Mouse (Mus musculus): ENCODE data around the gene Zfp568. TPM values are rescaled to one million over a fixed set of nuclear protein-coding genes. Genes with fewer than 3 reads are reported as not detected.
"Not testable (repeated sequence)": the region's sequence is repeated elsewhere in the genome, so short reads cannot be mapped to it uniquely, and the experiment has no call there.

The Zfp568 gene
- 1 to 10 TPM; 2.5 to 3.5 TPM for total RNA-seq (2021)

DNA sequence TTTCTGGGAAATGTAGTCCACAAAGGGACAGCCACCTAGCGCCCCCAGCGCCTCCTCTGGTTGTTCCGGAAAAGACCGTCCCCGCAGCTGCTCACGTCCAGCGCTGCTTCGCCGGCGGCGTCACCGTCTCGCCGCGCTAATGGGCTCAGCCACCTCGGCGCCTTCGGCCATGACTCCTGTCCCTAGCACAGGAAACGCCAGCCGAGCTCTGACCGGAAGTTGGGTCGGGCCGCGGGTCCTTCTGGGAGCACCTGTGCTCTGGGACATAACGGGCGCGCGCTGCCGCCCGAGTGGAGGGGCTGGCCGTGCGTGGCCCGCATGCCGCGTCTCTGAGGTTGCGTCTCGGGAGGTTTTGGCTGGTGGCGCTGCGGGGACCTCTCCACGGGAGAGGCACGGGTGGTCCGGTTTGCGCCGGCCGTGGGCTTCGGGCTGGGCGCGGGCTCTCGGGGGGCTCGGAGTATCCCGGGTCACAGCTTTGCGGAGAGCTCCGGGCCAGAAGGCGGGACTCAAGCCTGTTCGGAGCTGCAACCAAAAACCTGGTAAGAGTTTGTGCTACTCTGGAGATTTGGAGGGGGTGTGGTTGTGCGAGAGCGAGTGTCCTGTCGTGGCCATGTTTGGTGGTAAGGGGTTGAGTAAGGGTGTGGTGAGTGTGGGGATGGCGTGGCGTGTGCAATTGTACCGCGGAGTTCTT is at the start of gene Zfp568:
Gene Zfp568 (plus strand): TSS at position 266 of the 691 bp plus-strand sequence.
- DNase-seq (ENCODE audit: extremely low spot score in 1 of 2, low spot score in 1 of 2) = peak; percentile 72 to 83

GRCm38 (mm10) chr7:29938856-29939255 is 44.9 kb upstream of the Zfp568 start:
- no peak for DNase-seq (ENCODE audit: extremely low spot score in 1 of 2, low spot score in 1 of 2)

DNA sequence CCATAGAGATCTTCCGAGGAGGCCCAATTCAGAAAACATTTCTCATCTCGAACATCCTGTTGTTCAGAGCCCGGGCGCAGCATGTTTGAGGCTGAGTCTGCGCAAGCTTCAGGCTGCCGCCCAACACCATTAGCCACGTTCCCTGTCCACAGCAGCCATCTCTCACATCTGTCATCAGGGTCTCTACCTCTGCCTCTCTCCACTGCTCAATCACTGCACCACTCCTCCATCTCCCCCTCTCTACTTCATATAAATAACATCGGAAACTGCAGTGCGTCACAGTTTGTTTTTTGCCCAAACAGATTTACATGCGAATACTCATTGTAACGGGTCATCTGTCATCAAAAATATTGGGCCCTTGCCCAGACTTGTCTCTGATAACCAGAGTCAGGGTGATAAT is 42.7 kb upstream of the Zfp568 start:
- DNase-seq (ENCODE audit: extremely low spot score in 1 of 2, low spot score in 1 of 2) = no peak

GRCm38 (mm10) chr7:29942740-29943139 is 41.0 kb upstream of the Zfp568 start:
- DNase-seq (ENCODE audit: extremely low spot score in 1 of 2, low spot score in 1 of 2) = no peak

DNA sequence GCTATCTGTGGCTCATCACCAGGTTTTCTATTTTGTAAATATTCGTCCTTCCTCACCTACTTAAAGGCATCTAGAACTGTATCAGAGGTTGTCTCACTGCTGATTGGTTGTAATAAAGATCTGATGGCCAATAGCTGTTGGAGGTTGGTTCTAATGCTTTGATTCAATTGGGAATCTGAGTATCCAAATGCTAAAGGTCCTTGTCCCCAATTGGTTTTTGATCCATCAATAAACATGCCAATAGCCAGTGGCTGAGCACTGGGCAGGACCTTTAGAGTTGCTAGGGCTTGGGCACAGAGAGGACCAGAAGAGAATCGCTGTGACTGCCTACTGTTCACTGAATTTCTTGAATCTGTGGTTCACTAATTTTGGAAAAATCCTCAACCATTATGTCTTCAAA is 40.0 kb upstream of the Zfp568 start:
- no peak for DNase-seq (ENCODE audit: extremely low spot score in 1 of 2, low spot score in 1 of 2)

- no peak for DNase-seq (ENCODE audit: extremely low spot score in 1 of 2, low spot score in 1 of 2)
Measured at GRCm38 (mm10) chr7:29944201-29944600, 39.6 kb upstream of the Zfp568 start.

GRCm38 (mm10) chr7:29953086-29953485 is 30.7 kb upstream of the Zfp568 start:
- no peak for DNase-seq (ENCODE audit: extremely low spot score in 1 of 2, low spot score in 1 of 2)

GRCm38 (mm10) chr7:29953513-29954401 is 30.0 kb upstream of the Zfp568 start, which contains the start of gene Zfp74:
Gene Zfp74, minus strand, starts transcription at chr7:29954089.
- DNase-seq (ENCODE audit: extremely low spot score in 1 of 2, low spot score in 1 of 2) = peak; percentile 66 to 73

- peak in 1 of 2 experiments; percentile 36 for DNase-seq (ENCODE audit: extremely low spot score in 1 of 2, low spot score in 1 of 2)
Measured at GRCm38 (mm10) chr7:29954731-29955130, 29.0 kb upstream of the Zfp568 start.

- no peak for DNase-seq (ENCODE audit: extremely low spot score in 1 of 2, low spot score in 1 of 2)
Measured at GRCm38 (mm10) chr7:29956257-29956656, 27.5 kb upstream of the Zfp568 start.

DNA sequence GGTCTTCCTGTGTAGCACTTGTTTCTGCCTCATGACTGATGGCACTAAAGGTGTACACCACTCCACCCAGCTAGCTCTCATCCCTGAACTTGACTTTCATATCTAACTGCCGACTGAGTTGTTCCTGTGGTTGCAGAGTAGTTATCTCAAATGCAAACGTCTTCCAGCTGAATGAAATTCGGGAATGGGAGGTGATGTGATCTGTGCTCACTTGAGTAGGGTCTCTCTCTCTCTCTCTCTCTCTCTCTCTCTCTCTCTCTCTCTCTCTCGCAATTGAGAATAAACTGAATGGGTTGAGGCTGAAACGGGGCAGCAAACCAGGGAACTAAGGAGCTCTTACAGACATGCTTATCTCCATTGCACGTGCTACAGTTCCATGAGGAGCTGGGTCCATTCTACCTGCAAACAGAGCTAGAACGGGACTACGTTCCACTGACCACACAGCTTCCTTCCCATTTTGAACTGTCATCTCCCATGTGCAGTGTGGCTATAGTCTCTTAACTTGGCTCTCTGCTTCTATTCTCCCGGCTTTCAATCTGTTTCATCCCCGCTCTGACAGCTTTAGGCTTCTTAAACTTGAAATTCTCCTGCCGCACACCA is 25.5 kb upstream of the Zfp568 start:
- DNase-seq (ENCODE audit: extremely low spot score in 1 of 2, low spot score in 1 of 2) = no peak

DNA sequence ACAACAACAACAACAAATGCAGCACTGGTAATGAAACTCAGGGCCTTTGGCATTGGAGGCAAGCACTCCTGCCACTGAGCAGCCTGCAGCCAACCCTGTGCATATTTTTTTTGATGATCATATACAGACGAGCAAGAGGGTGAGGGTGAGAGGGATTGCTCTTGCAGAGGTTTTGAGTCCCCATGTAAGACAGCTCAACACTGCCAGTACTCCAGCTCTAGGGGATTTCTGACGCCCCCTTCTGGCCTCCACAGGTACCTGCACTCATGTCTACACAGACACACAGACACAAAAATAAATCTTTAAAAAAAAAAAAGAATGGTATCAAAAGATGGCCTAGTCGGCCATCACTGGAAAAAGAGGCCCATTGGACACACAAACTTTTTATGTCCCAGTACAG is 24.8 kb upstream of the Zfp568 start:
- no peak for DNase-seq (ENCODE audit: extremely low spot score in 1 of 2, low spot score in 1 of 2)

GRCm38 (mm10) chr7:29965115-29965810 is 18.5 kb upstream of the Zfp568 start:
- DNase-seq (ENCODE audit: extremely low spot score in 1 of 2, low spot score in 1 of 2) = not testable (repeated sequence)

GRCm38 (mm10) chr7:29970686-29971085 is 13.1 kb upstream of the Zfp568 start:
- no peak for DNase-seq (ENCODE audit: extremely low spot score in 1 of 2, low spot score in 1 of 2)

DNA sequence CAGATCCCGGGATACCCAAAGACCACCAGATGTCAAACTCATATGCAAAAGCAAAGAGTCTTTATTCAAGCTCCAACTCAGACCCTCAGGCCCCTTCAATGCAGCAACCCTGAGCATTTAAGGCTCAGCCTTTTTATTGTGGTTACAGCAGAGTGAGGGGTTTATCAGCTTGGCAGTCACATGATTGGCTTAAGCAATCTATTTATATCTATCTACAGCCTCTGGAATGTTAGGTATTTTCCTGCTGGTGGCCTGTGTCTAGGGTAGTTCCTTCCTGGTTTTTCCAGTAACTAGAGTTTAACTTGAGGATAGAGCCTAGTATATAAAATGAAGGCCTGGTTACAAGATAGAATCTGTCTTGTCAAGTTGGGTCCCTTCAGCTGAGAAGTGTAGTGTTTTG is 3.0 kb upstream of the Zfp568 start:
- DNase-seq (ENCODE audit: extremely low spot score in 1 of 2, low spot score in 1 of 2) = no peak

DNA sequence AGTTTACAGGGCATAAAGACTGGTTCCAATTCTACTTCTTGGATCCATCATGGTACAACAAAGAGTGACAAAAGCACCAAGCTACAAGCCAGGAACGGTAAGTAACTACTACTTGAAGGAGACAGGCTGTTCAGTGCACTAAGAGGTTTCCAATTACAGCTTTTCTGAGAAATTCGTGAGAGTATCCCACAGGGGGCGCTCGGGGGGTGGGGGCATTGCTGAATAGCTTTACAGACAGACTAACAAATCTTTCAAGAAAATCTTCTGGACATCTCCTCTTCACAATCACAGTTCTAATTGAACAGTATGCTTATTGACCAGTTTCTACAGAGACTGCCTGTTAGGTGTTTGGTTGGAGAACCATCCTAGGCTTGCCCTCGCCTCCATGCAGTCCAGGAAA is 2.3 kb upstream of the Zfp568 start:
- no peak for DNase-seq (ENCODE audit: extremely low spot score in 1 of 2, low spot score in 1 of 2)

DNA sequence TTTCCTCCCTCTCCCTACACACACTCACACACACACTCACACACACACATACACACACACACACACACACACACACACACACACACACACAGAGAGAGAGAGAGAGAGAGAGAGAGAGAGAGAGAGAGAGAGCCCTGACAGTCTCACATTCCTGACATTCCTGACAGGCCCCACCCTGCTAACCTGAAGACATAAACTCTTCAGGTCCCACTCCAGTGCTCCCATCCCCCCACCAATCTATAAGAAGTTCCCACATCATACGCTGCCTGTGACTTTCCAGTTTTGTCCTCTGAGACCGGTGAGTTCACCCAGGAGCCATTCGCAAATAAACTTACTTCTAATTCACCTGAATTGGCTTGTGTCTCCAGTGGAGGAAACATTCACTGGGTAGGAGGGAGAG is 1.9 kb upstream of the Zfp568 start:
- DNase-seq (ENCODE audit: extremely low spot score in 1 of 2, low spot score in 1 of 2) = no peak

DNA sequence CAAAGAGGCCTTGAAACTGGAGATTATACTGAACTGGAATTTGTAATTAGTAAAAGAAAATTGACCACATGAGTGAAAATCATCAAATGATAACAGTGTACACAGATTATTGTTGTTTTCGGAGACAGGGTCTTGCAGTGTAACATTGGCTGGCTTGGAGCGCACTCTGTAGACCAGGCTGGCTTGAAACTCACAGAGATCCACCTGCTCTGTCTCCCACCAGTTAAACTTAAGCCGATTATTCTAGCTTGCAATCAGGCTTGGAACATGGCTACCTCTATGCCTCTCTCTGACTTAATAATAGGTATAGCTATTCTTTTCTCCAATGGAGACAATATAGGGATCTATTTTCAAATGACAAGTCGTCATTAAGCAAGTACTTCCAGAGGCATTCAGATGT is 1.4 kb upstream of the Zfp568 start:
- DNase-seq (ENCODE audit: extremely low spot score in 1 of 2, low spot score in 1 of 2) = no peak

- no peak for DNase-seq (ENCODE audit: extremely low spot score in 1 of 2, low spot score in 1 of 2)
Measured at GRCm38 (mm10) chr7:29982931-29983330, 824 bp upstream of the Zfp568 start.

GRCm38 (mm10) chr7:29983340-29983689 is 440 bp upstream of the Zfp568 start:
- DNase-seq (ENCODE audit: extremely low spot score in 1 of 2, low spot score in 1 of 2) = no peak

DNA sequence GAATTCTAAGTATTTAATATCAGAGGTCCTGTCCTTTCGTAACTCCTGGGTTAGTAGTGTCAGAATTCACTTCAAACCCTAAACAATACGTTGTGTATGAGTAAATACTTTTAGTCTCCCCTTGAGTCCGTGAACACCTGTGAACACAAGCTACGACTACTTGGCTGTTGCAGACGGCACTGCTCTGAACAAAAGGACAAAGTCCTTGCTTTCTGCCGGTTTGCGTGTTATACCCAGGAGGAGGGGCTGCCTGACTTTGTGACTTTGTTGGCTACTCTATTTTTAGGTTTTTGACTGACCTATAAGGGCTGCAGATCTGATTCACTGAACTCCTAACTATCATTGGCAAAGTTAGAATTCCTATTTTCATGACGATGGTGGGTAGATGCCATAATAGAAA is 2.3 kb downstream of the Zfp568 start:
- DNase-seq (ENCODE audit: extremely low spot score in 1 of 2, low spot score in 1 of 2) = no peak

Measured in layer of hippocampus, postnatal 25 days (tissue).